Mouse (Mus musculus): ENCODE results near the gene Cks2.

The Cks2 gene

DNA sequence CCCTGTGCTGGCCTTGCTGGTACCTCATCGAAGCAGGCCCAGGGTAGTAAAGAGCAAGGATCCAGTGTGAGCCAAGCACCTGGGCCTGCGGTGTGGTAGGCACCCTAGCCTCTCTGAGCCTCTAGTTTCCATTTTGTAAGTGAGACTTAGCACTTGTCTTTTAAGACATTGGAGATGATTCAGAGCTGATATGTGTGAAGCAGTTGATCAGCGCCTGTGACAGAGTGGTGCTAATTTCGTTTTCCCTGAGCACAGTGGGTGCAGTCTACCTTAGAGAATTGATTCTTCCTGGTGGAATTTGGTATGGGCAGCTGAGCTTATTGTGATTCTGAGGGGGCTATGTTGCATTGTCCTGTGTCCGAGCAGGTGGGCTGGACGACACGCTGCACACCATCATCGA, 36.6 kb downstream of the Cks2 start:
- no peak for DNase-seq

DNA sequence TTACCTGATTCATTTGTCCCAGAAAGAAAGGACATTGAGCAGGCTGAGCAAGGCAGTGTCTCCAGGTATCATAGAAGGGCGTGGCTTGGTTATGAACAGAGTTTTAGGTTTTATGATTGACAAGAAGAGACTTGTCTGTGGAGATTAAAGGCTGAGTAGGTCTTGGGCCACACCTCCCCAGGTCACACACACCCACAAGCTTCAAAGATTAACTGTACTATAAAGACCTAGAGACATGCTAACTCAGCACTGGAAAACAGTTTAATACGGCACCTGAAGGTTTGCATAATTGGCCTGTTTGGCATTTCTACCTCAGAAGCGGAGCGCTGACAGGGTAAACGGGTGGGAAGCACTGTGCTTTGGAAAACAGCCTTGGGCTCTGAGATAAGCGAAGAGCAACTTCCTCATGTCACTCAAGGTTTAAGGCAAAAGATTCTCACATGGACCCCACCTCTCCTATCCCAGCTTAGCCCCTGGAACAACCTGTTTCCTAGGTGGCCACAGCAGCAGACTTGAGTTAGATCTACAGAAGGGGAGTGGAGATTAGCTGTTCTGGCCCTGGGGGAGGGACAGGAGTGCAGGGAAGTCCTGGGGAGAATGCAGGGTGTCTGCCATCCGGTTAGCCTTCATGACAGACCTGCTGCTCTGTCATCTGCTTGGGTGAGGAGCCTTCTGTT, 40.4 kb downstream of the Cks2 start:
- peak; percentile 56 to 73 for DNase-seq

DNA sequence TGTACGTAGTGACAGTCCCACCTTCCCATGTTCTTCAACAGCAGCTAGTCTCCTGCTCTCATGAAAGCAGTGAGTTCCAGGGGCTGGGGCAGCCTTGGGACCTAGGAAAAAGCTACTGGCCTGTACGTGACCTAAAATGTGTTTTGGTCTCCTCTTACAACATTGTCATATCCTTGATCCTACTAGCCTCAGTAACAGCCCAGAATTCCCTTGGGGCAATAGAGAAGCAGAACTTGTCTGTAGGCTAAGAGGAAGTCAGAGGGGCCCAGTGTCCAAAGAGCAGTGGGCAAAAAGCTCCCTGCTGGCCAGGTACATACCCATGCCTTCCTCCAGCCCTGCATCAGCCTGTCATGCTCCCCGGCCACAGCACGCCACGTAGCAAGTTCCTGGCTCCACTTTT, 41.9 kb downstream of the Cks2 start:
- DNase-seq: no peak

DNA sequence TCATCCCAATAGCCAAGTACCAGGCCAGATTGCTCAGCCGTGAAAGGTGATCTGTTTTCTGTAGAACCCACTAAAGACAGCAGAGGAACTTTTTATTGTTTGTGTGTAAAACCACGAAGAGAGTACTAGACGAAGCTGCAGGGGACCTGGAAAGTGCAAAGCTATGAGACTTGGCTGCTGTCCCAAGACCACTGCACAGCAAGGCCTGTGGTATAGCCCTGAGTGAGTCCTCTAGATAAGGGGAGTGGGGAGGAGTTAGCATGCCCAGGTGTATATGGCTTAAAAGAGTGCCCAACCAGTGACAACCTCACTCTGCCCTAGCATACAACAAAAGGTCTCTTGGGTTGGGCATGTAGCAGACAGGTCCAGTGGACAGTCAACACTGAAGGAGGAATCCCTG, 43.7 kb downstream of the Cks2 start:
- no peak for DNase-seq

DNA sequence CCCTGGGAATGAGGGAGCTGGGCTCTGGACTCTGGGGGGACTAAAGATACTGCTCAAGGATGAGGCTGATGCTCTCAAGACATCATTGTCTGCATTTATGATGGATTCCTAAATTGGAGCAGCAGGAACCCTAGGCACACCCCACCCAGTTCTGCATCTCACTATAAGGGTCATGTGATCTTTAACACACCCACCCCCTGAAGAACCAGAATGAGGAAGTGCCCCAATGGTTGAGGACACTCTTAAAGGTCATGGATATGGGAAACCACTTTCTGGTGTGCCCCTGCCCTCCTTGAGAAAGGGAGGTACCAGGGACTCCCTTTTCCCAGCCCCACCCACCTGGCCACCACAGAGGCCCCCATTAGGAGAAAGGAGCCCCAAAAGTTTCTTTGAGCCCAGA, 51.4 kb downstream of the Cks2 start:
- DNase-seq: no peak

DNA sequence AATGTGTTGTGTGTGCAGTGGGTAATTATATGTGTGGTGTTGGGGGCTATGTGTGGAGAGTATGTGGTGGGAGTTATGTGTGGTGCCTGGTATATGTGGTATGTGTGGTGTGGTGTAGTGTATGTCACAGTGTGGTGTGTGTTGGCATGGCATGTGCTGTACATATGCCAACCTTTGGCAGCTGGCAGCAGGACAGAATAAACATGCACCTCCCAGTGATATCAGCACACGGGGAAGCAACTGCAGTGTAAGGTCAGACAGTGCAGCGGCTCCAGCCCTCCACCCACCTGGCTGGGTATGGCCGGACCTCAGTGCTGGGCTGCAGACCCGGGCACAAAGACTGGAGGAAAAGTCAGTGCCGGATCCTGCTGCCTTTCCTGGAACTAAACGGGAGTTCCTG, 52.4 kb downstream of the Cks2 start:
- DNase-seq: no peak

DNA sequence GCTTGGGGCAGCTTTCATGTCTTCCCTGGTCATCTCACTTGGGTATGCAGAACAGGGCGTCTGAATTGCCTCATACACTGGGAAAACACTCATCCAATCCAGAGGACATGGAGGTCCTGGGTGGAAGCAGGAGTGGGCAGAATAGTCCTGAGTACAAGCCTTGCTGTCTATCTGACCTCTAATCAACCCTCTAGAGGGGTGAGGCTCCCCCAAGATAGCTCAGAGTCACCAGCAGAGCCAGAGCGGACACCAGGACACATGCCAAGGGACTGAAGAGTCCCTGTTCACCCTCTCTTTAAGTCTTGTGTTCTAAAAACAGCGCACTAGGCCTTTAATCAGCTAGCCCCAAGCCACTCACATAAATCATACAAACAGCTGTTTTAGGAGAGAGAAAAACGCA, 52.9 kb downstream of the Cks2 start:
- DNase-seq: no peak

DNA sequence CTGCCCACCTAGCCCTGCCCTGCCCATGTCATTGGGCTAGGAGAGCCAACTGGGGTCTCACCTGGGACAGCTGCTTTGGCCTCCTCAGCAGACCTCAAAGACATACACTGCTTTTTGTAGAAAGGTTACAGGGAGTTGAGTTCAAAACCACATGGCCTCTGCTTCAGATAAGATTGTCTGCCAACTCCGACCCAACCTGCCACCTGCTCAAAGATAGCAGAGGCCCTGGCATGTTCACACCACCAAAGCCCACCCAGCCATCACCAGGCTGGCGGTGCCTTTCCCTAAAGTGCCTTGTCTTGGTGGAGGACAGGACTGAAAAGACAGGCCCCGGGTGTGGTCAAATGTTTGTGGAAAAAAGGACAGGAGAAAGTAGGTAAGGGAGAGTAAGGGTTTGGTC, 53.3 kb downstream of the Cks2 start:
- no peak for DNase-seq
